Mouse (Mus musculus) midbrain, embryonic 10.5 days (tissue): Measurements from ENCODE around the gene Ankrd23. TPM values are rescaled to one million over a fixed set of nuclear protein-coding genes. Genes with fewer than 3 reads are reported as not detected.

Experiments
- DNase-seq: peaks from one replicate; pipeline ENCODE4 v3.0.0-alpha.2; 2017; ENCODE audit warnings: low spot score
- H3K27ac ChIP-seq: fragments of 300-500 bp; sonication (generic); replicated peaks from 2 replicates; pipeline ENCODE4 v1.5.1; 2016; ENCODE audit warnings: mild to moderate bottlenecking
- H3K27me3 ChIP-seq: fragments of 300-500 bp; sonication (generic); 2 replicates; pipeline ENCODE4 v1.6.1; 2016; ENCODE audit warnings: low read depth, mild to moderate bottlenecking; ENCODE audit not compliant: poor library complexity, severe bottlenecking
- H3K36me3 ChIP-seq: fragments of 300-500 bp; sonication (generic); 2 replicates; pipeline ENCODE4 v1.6.1; 2016; ENCODE audit warnings: mild to moderate bottlenecking, moderate library complexity
- H3K4me1 ChIP-seq: fragments of 300-500 bp; sonication (generic); 2 replicates; pipeline ENCODE4 v1.6.1; 2016
- H3K4me3 ChIP-seq: fragments of 300-500 bp; sonication (generic); 2 replicates; pipeline ENCODE4 v1.5.1; 2016; ENCODE audit warnings: mild to moderate bottlenecking, moderate library complexity
- H3K9me3 ChIP-seq: fragments of 300-500 bp; sonication (generic); replicated peaks from 2 replicates; pipeline ENCODE4 v1.6.1; 2016; ENCODE audit warnings: mild to moderate bottlenecking
- WGBS: fragments of 180-500 bp; shearing (Covaris S2); methylation state at CpG from one replicate; pipeline ENCODE4 v1.1.7; 2016; 5-methylcytosine and 5-hydroxymethylcytosine counted together
- polyA plus RNA-seq: library from polyadenylated mRNA; unstranded; fragments of >200 nt; fragmentation: Nextera tagmentation; extraction: Ambion mirVana; gene quantifications from 2 replicates; pipeline ENCODE4 v1.2.1, GENCODE M21; 2016

Gene Ankrd23
- polyA plus RNA-seq, 1 experiment from 2014 or later, result 16.3 TPM

DNA sequence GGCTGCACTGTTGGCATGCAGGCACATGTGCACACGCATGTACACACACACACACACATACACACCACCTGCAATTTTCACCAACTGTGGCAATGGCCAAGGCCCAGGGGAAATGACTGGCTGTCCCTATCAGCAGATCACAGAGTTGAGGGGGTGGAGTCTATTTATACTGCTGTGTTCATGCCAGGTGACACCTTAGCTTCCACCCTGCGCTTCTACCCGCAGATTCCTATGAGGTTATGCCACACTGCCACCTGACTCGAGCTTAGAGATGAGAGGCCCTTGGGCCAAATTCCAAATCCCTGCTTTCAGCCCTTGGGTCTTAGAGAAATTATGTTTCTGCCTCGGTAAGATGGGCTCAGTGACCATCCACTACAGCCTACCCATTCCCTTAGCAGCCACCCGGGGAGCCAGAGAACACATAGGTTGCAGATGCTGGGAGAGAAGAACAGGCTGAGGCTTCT is 2.1 kb downstream of the Ankrd23 start:
- no peaks in the 10 kb centered on the region for H3K4me1 ChIP-seq
- no peak overlapping the region for H3K27ac ChIP-seq
- H3K27me3 ChIP-seq, result no peaks in the 10 kb centered on the region
- peaks cover 29% of the 10 kb centered on the region for H3K36me3 ChIP-seq
- H3K9me3 ChIP-seq, result no peaks in the 10 kb centered on the region
- no peak for DNase-seq
- 86% methylated on average over 6 of the region's 6 CpGs for WGBS
- no peak overlapping the region for H3K4me3 ChIP-seq

DNA sequence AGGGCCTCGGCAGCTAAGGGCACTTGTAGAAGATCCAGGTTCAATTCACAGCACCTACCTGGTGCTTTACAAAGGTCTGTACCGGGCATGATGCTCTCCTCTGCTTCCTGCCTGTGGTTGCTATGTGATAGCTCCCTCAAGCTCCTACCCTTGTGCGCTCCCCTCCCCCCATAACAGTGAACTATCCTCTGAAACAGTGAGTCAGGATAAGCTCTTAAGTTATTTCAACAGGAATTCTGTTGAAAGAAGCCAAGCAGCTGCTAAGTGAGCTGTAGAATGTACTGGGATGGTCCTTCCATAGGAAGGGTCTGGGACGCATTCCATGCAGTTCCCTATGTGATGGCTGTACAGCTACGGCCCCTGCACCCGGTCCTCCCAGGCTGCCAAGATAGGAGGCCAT is 3.1 kb downstream of the Ankrd23 start:
- Histone ChIP-seq H3K27me3 (no peaks in the 10 kb centered on the region), H3K9me3 (no peaks in the 10 kb centered on the region), H3K36me3 (peaks cover 19% of the 10 kb centered on the region), H3K27ac (no peak overlapping the region; the same call in 1 of the 2 replicates), H3K4me3 (no peak overlapping the region), H3K4me1 (peaks cover under 1% of the 10 kb centered on the region; the same call in 1 of the 2 replicates)
- DNase-seq, result no peak
- WGBS, result 89% methylated on average over 6 of the region's 6 CpGs

DNA sequence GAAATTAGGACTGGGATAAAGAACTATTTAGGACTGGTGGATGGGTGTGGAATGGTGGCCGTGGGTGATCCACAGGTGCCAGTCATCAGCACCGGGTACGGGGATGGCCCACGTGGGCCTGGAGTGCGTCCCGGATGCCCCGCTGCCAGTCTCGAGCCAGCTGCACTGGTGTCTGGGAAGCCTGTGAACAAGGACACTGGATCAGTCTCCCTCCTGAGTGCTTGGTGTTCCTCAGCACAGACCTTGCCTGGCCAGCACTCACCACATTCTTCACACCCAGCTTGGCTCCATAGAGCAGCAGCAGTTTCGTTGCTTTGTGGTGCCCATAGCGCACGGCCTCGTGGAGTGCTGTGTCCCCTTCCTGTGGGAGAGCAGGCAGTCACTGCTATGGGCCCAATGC is 5.2 kb downstream of the Ankrd23 start:
- Histone ChIP-seq H3K4me3 (no peak overlapping the region), H3K27ac (no peak overlapping the region), H3K27me3 (no peaks in the 10 kb centered on the region), H3K9me3 (no peaks in the 10 kb centered on the region), H3K4me1 (peaks cover 5% of the 10 kb centered on the region; the same call in 1 of the 2 replicates), H3K36me3 (peaks cover 27% of the 10 kb centered on the region)
- DNase-seq, result no peak
- 91% methylated on average over 12 of the region's 12 CpGs for WGBS

DNA sequence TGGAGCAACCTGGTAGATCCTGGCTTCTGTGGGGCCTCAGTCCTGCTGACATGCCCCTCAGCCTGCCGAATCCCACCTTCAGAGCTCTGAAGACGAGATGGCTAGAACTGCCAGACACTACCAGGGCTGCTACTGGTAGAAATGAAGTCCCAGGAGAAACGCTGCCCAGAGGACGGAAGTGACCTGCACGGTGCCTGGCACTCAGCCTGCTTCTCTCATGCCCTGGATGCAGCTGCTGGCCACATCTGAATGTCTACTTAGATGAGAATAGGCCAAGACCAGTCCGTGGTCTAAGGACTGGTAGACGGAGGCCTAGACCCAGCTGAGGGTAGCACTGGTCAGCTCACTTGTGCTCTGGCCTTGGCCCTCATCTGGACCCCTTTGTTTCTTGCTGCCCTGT is 5.7 kb downstream of the Ankrd23 start:
- no peak overlapping the region for H3K27ac ChIP-seq
- WGBS, result 91% methylated on average over 7 of the region's 7 CpGs

DNA sequence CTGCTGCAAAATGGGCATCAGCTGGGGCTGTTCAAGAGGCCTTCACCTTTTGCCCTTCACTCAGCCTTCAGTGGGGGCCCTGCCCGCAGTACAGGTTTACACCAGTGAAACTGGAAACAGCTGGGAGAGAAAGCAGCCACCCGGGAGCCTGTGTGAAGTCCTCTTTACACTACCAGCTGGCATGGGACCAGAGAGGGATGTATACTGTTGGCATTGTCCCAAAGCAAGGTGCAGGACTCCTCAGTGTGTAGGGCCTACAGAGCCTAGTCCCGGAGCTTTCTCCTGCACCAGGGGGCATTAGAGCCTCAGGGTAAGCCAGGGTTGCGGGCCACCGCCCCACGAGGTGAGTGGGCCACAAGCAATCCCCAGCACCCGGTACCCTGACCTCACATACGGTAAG is 6.2 kb downstream of the Ankrd23 start:
- Histone ChIP-seq H3K4me1 (peaks cover 5% of the 10 kb centered on the region; the same call in 1 of the 2 replicates), H3K27me3 (no peaks in the 10 kb centered on the region), H3K9me3 (no peaks in the 10 kb centered on the region), H3K27ac (no peak overlapping the region), H3K36me3 (peaks cover 36% of the 10 kb centered on the region), H3K4me3 (no peak overlapping the region)
- 89% methylated on average over 8 of the region's 8 CpGs for WGBS
- DNase-seq, result no peak

More for the DNA sequence above, 5.7 kb downstream of the Ankrd23 start:
- peaks cover 32% of the 10 kb centered on the region for H3K36me3 ChIP-seq
- no peaks in the 10 kb centered on the region for H3K27me3 ChIP-seq
- peaks cover 5% of the 10 kb centered on the region; the same call in 1 of the 2 replicates for H3K4me1 ChIP-seq
- no peak overlapping the region for H3K4me3 ChIP-seq
- no peaks in the 10 kb centered on the region for H3K9me3 ChIP-seq
- no peak for DNase-seq

DNA sequence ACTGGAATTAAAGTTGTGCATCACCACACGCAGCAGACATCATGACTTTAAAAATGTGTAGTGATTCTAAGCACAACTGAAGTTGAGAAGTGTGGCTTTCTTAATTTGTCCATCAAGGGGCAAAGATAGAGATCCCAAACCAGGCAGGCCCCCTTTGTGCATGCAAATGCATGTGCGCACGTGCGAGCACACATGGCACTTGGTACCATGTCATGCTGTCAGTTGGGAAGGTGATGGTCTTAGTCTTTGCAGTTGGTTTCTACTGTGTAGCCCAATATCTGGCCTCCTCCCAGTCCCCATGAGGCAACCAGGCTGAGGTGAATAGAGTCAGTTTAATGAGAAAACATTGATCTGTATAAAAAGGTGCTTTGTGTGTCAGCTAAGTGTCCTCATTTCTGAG is 6.8 kb downstream of the Ankrd23 start:
- DNase-seq, result no peak
- peaks cover 43% of the 10 kb centered on the region for H3K36me3 ChIP-seq
- H3K27ac ChIP-seq, result no peak overlapping the region
- peaks cover 5% of the 10 kb centered on the region; the same call in 1 of the 2 replicates for H3K4me1 ChIP-seq
- H3K27me3 ChIP-seq, result no peaks in the 10 kb centered on the region
- H3K9me3 ChIP-seq, result no peaks in the 10 kb centered on the region
- WGBS, result 92% methylated on average over 4 of the region's 4 CpGs
- no peak overlapping the region for H3K4me3 ChIP-seq

DNA sequence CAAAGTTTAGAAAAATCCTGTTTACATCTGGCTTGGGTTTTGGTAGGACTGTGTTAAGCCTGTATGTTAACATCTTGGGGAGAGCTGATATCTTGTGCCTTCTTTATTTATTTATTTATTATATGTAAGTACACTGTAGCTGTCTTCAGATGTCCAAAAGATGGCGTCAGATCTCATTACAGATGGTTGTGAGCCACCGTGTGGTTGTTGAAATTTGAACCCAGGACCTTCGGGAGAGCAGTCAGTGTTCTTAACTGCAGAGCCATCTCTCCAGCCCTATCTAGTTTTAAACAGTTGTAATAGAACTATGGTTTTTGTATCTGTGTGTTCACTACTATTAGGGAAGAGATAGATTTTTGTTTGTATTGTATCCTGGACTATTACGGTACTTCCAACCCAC is 7.4 kb downstream of the Ankrd23 start:
- Histone ChIP-seq H3K4me1 (peaks cover 5% of the 10 kb centered on the region; the same call in 1 of the 2 replicates), H3K27me3 (no peaks in the 10 kb centered on the region), H3K27ac (no peak overlapping the region), H3K36me3 (peaks cover 49% of the 10 kb centered on the region), H3K4me3 (no peak overlapping the region), H3K9me3 (no peaks in the 10 kb centered on the region)
- DNase-seq, result no peak
- 90% methylated on average over 4 of the region's 4 CpGs for WGBS

DNA sequence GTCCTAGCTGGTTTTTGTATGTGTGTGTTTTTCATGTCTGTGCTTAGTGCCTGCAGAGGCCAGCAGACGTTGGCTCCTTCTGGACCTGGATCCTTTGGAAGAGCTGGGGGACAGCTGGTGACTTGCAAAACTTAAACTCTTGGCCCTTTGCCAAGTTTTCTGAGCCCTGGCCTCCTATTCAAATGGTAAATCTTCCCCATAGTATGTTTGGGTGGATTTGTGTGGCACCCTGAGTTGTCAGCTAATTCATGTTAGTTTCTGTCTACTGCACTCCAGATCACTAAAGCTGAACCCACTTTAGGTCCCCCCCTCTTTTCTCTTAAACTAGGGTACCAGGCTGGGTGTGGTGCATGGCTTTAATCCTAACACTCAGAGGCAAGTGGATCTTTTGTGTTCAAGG is 8.3 kb downstream of the Ankrd23 start:
- no peak overlapping the region for H3K27ac ChIP-seq
- peaks cover 5% of the 10 kb centered on the region; the same call in 1 of the 2 replicates for H3K4me1 ChIP-seq
- no peaks in the 10 kb centered on the region for H3K27me3 ChIP-seq
- peaks cover 58% of the 10 kb centered on the region for H3K36me3 ChIP-seq
- DNase-seq, result no peak
- H3K4me3 ChIP-seq, result no peak overlapping the region
- 61% methylated on average over 1 of the region's 1 CpGs for WGBS
- no peaks in the 10 kb centered on the region for H3K9me3 ChIP-seq

DNA sequence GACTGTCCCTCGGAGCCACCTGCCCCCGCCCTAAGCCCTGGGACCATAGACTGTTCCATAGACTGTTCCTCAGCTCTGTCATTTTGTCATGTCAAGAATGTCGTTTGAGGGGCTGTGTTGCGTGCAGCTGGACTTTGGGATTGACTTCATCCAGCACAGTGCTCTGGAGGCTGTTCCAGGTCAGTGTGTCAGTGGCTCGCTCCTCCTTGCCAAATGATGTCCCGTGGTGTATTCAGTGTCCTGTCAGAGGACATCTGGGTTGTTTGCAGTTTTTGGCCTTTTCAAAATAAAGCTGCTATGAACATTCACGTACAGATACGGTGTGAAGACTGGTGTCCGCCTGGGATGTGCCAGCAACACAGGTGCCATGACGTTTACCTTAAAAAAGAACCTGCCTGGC is 9.8 kb downstream of the Ankrd23 start:
- Histone ChIP-seq H3K4me1 (peaks cover 5% of the 10 kb centered on the region; the same call in 1 of the 2 replicates), H3K36me3 (peaks cover 69% of the 10 kb centered on the region), H3K4me3 (no peak overlapping the region), H3K27ac (no peak overlapping the region), H3K9me3 (no peaks in the 10 kb centered on the region), H3K27me3 (no peaks in the 10 kb centered on the region)
- WGBS, result 93% methylated on average over 10 of the region's 10 CpGs
- DNase-seq, result no peak

DNA sequence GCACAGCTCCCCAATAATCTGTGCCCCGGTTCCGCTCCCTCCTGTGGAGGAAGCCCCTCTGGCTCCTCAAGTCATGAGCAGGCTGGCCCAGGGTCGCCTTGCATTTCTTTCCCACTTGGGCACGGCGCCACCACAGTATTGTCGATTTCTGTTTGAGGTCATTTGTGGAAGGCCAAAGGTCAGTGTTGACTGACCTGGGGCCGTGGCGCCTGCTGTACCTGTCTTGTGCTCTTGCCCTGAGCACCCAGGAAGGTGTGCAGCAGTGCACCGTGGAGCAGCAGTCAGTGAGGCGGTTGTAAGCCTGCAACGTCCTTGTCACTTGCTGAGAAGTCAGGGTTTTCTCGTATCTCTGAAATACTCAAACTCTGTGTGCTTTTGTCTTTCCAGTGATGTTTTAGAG is 10.9 kb downstream of the Ankrd23 start:
- no peak for DNase-seq
- Histone ChIP-seq H3K27me3 (no peaks in the 10 kb centered on the region), H3K4me1 (peaks cover 5% of the 10 kb centered on the region; the same call in 1 of the 2 replicates), H3K36me3 (peaks cover 72% of the 10 kb centered on the region), H3K27ac (no peak overlapping the region), H3K4me3 (no peak overlapping the region), H3K9me3 (no peaks in the 10 kb centered on the region)
- 93% methylated on average over 12 of the region's 12 CpGs for WGBS

DNA sequence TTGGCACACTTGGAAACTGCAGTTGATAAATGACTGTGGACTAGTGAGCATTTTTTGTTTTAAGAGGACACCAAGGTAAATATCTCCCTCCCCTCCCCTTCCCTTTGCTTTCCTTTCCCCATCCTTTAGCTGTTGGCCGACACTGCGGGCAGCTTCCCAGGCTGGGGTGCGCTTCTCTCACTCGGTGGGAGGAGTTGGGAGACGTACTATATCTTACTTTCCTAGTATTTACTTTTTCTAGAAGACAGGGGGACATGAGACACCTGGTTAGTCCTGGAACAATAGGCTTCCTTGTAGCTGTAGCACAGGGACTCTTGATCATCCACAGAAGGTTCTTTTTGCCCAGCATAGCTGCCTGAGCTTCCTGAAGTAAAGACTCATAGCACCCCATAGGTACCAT is 12.6 kb downstream of the Ankrd23 start:
- no peak for DNase-seq
- Histone ChIP-seq H3K9me3 (no peaks in the 10 kb centered on the region), H3K27me3 (no peaks in the 10 kb centered on the region), H3K4me3 (no peak overlapping the region), H3K4me1 (peaks cover 5% of the 10 kb centered on the region; the same call in 1 of the 2 replicates), H3K27ac (no peak overlapping the region), H3K36me3 (peaks cover 83% of the 10 kb centered on the region)
- 95% methylated on average over 5 of the region's 5 CpGs for WGBS

DNA sequence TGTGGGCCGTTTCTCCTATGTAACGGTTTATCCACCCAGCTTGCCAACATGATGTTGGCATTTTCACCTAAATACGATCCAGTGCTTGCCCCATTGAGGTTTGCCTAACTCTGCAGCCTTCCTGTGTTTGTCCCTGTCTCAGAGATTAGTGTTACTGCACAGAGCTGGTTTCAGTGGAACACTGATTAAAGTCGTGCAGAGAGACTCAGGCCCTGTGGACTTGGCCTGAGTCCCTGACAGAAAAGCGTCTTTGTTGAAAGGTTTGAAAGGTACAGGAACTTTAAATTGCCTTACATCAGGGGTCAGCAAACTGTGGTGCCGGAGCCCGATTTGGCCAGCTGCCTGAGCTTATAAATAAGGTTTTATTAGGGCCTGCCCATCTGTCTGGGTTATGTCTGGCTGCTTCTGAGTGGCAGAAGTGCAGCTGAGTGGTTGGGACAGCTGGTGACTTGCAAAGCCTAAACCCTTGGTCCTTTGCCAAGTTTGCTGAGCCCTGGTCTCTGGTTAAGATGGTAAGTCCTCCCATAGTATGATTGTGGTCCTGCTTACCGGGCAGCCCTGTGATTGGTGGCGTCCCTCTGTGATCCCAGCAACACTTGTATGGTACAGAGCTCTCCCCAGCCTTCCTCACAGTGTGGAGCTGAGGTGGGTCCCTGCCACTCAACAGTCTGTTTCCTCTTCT is 13.2 kb downstream of the Ankrd23 start:
- H3K4me1 ChIP-seq, result peaks cover 4% of the 10 kb centered on the region; the same call in 1 of the 2 replicates
- peaks cover 89% of the 10 kb centered on the region for H3K36me3 ChIP-seq
- H3K9me3 ChIP-seq, result no peaks in the 10 kb centered on the region
- no peak overlapping the region for H3K4me3 ChIP-seq
- H3K27me3 ChIP-seq, result no peaks in the 10 kb centered on the region
- no peak for DNase-seq
- 92% methylated on average over 9 of the region's 9 CpGs for WGBS
- no peak overlapping the region for H3K27ac ChIP-seq

DNA sequence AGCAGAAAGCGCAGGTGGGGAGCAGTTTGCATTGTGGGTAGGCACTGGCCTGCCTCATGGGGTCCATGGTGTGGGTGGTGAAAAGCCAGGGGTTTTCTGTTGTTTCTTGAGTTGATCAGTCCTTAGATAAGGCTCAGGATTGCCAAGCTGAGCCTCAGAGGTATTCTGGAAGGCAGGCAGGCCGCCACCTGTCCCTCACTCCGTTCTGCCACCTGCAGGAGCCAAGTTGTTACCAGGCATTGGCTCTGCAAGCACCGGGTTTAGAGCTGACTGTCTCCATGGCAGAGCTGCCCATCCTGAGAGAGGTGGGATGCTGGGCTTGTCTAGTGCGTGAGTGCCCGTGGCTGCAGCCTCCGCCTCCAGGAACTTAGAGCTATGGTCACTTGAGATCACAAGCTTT is 14.5 kb downstream of the Ankrd23 start:
- H3K4me3 ChIP-seq, result no peak overlapping the region

More for the DNA sequence above, 14.5 kb downstream of the Ankrd23 start:
- DNase-seq, result no peak
- no peaks in the 10 kb centered on the region for H3K9me3 ChIP-seq
- H3K36me3 ChIP-seq, result peaks cover 99% of the 10 kb centered on the region
- H3K27ac ChIP-seq, result no peak overlapping the region
- H3K4me1 ChIP-seq, result no peaks in the 10 kb centered on the region
- WGBS, result 90% methylated on average over 7 of the region's 7 CpGs
- H3K27me3 ChIP-seq, result no peaks in the 10 kb centered on the region
